Mouse (Mus musculus): ENCODE data around the gene Thsd4. TPM values are rescaled to one million over a fixed set of nuclear protein-coding genes. Genes with fewer than 3 reads are reported as not detected.

Gene Thsd4
- polyA plus RNA-seq, 1 experiment = 0.65 TPM

- no peak for TF ChIP-seq GATA1 (IDR thresholded peaks at IDR 0.05; ENCODE audit: borderline replicate concordance, low read length)
- no peak for TF ChIP-seq FLI1 (IDR thresholded peaks at IDR 0.05; ENCODE audit: low read length)
- Histone ChIP-seq H3K4me3 (replicated peaks) (no peak overlapping the region), H3K9me3 (peaks cover 3% of the 10 kb centered on the region; the same call in 1 of the 2 replicates), H3K36me3 (replicated peaks; ENCODE audit: low read length) (no peaks in the 10 kb centered on the region), H3K4me1 (peaks cover 9% of the 10 kb centered on the region), H3K27me3 (replicated peaks) (peaks cover 33% of the 10 kb centered on the region)
Observed at GRCm38 (mm10) chr9:60460010-60460982, 61.5 kb downstream of the Thsd4 start.

- peak overlapping the region; percentile 62 for H3K4me3 ChIP-seq (replicated peaks)
- H3K4me1 ChIP-seq = peaks cover 9% of the 10 kb centered on the region
- H3K36me3 ChIP-seq (replicated peaks; ENCODE audit: low read length) = no peaks in the 10 kb centered on the region
- H3K9me3 ChIP-seq = peaks cover 3% of the 10 kb centered on the region; the same call in 1 of the 2 replicates
- no peak for TF ChIP-seq GATA1 (IDR thresholded peaks at IDR 0.05; ENCODE audit: borderline replicate concordance, low read length)
- no peak for TF ChIP-seq FLI1 (IDR thresholded peaks at IDR 0.05; ENCODE audit: low read length)
- H3K27me3 ChIP-seq (replicated peaks) = peaks cover 35% of the 10 kb centered on the region
Observed at GRCm38 (mm10) chr9:60458468-60458962, 63.3 kb downstream of the Thsd4 start.

- no peak for TF ChIP-seq GATA1 (IDR thresholded peaks at IDR 0.05; ENCODE audit: borderline replicate concordance, low read length)
- no peak for TF ChIP-seq FLI1 (IDR thresholded peaks at IDR 0.05; ENCODE audit: low read length)
- Histone ChIP-seq H3K4me3 (replicated peaks) (no peak overlapping the region), H3K27me3 (replicated peaks) (peaks cover 39% of the 10 kb centered on the region), H3K9me3 (peaks cover 3% of the 10 kb centered on the region; the same call in 1 of the 2 replicates), H3K4me1 (peaks cover 9% of the 10 kb centered on the region), H3K36me3 (replicated peaks; ENCODE audit: low read length) (no peaks in the 10 kb centered on the region)
Observed at GRCm38 (mm10) chr9:60457359-60458210, 64.3 kb downstream of the Thsd4 start.

GRCm38 (mm10) chr9:60456651-60457050 lies 65.2 kb downstream of the Thsd4 start:
- Histone ChIP-seq H3K36me3 (replicated peaks; ENCODE audit: low read length) (no peaks in the 10 kb centered on the region), H3K9me3 (peaks cover 3% of the 10 kb centered on the region; the same call in 1 of the 2 replicates), H3K4me3 (replicated peaks) (no peak overlapping the region), H3K4me1 (peaks cover 9% of the 10 kb centered on the region), H3K27me3 (replicated peaks) (peaks cover 36% of the 10 kb centered on the region)
- no peak for TF ChIP-seq GATA1 (IDR thresholded peaks at IDR 0.05; ENCODE audit: borderline replicate concordance, low read length)

GRCm38 (mm10) chr9:60454406-60455076 lies 67.3 kb downstream of the Thsd4 start:
- Histone ChIP-seq H3K36me3 (replicated peaks; ENCODE audit: low read length) (no peaks in the 10 kb centered on the region), H3K27me3 (replicated peaks) (peaks cover 36% of the 10 kb centered on the region), H3K9me3 (peaks cover 3% of the 10 kb centered on the region; the same call in 1 of the 2 replicates), H3K4me3 (replicated peaks) (no peak overlapping the region), H3K4me1 (peaks cover 15% of the 10 kb centered on the region)
- TF ChIP-seq GATA1 (IDR thresholded peaks at IDR 0.05; ENCODE audit: borderline replicate concordance, low read length) = no peak
- no peak for TF ChIP-seq FLI1 (IDR thresholded peaks at IDR 0.05; ENCODE audit: low read length)

GRCm38 (mm10) chr9:60449498-60449897 lies 72.3 kb downstream of the Thsd4 start:
- TF ChIP-seq FLI1 (IDR thresholded peaks at IDR 0.05; ENCODE audit: low read length) (no peak), GATA1 (IDR thresholded peaks at IDR 0.05; ENCODE audit: borderline replicate concordance, low read length) (no peak)

GRCm38 (mm10) chr9:60445821-60446220 lies 76.0 kb downstream of the Thsd4 start:
- Histone ChIP-seq H3K9me3 (no peaks in the 10 kb centered on the region), H3K4me1 (peaks cover 9% of the 10 kb centered on the region; the same call in 1 of the 2 replicates), H3K4me3 (replicated peaks) (no peak overlapping the region), H3K36me3 (replicated peaks; ENCODE audit: low read length) (no peaks in the 10 kb centered on the region), H3K27me3 (replicated peaks) (peaks cover 6% of the 10 kb centered on the region)
- no peak for TF ChIP-seq GATA1 (IDR thresholded peaks at IDR 0.05; ENCODE audit: borderline replicate concordance, low read length)
- no peak for TF ChIP-seq FLI1 (IDR thresholded peaks at IDR 0.05; ENCODE audit: low read length)

More at GRCm38 (mm10) chr9:60449498-60449897, 72.3 kb downstream of the Thsd4 start:
- Histone ChIP-seq H3K36me3 (replicated peaks; ENCODE audit: low read length) (no peaks in the 10 kb centered on the region), H3K4me1 (peaks cover 6% of the 10 kb centered on the region; the same call in 1 of the 2 replicates), H3K9me3 (no peaks in the 10 kb centered on the region), H3K4me3 (replicated peaks) (no peak overlapping the region), H3K27me3 (replicated peaks) (peaks cover 20% of the 10 kb centered on the region)

GRCm38 (mm10) chr9:60441274-60441902 lies 80.5 kb downstream of the Thsd4 start:
- Histone ChIP-seq H3K9me3 (no peaks in the 10 kb centered on the region), H3K27me3 (replicated peaks) (peaks cover 8% of the 10 kb centered on the region), H3K4me1 (0 out of 2 replicates have a peak, but pooled peaks cover 3% of the 10 kb centered on the region), H3K4me3 (replicated peaks) (no peak overlapping the region), H3K36me3 (replicated peaks; ENCODE audit: low read length) (no peaks in the 10 kb centered on the region)
- no peak for TF ChIP-seq GATA1 (IDR thresholded peaks at IDR 0.05; ENCODE audit: borderline replicate concordance, low read length)
- no peak for TF ChIP-seq FLI1 (IDR thresholded peaks at IDR 0.05; ENCODE audit: low read length)
